Mouse (Mus musculus) left cerebral cortex, adult 2 months (tissue): ENCODE data around the gene Sh3rf1. TPM values are rescaled to one million over a fixed set of nuclear protein-coding genes. Genes with fewer than 3 reads are reported as not detected.

Experiments used
- DNase-seq, 2 experiments: peaks; one replicate each; pipeline ENCODE4 v3.0.0; 2021 to 2022; ENCODE audit warnings: low spot score in 2 of 2, mixed read lengths in 1 of 2; ENCODE audit errors: extremely low spot score in 1 of 2
- H3K27ac ChIP-seq: fragments of 200-600 bp; 2 replicates; pipeline ENCODE4 v1.8.1; 2022
- H3K4me3 ChIP-seq: fragments of 200-600 bp; 2 replicates; pipeline ENCODE4 v1.8.1; 2022
- CTCF ChIP-seq: fragments of 200-600 bp; IDR thresholded peaks from 2 replicates; pipeline ENCODE4 v1.8.1; 2022; ENCODE audit warnings: antibody characterized with exemption, mild to moderate bottlenecking, moderate library complexity
- intact Hi-C: fragments of 180-260 bp; cut with DNase I; formaldehyde crosslinking; loops from one replicate; pipeline ENCODE4 v1.15.1; 2025
- total RNA-seq, 2 experiments: library from RNA; stranded (reverse); gene quantifications; 2 replicates each; pipeline ENCODE4 v1.2.3; 2021

Gene Sh3rf1
- total RNA-seq, 2 experiments from 2014 or later, result 37.5 to 40.7 TPM

DNA sequence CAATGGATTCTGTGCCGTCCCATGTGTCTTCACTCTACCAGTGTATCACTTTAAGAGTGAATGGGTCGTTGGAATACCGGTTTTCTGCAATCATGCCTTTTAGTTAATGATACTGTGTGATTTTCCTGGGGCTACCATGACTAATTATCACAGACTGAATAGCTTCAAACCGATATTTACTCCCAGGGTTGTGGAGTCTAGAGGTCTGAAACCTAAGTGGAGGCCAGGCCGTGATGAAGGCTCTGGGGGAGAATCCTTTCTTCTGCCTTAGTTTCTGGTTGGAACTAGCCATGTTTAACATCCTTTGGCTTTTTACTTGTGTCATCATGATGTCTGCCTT is 78.3 kb downstream of the Sh3rf1 start:
- no peak overlapping the region for H3K4me3 ChIP-seq
- TF ChIP-seq CTCF, result no peak
- intact Hi-C loops, result no loop called here
- no peak for DNase-seq
- no peak overlapping the region for H3K27ac ChIP-seq

DNA sequence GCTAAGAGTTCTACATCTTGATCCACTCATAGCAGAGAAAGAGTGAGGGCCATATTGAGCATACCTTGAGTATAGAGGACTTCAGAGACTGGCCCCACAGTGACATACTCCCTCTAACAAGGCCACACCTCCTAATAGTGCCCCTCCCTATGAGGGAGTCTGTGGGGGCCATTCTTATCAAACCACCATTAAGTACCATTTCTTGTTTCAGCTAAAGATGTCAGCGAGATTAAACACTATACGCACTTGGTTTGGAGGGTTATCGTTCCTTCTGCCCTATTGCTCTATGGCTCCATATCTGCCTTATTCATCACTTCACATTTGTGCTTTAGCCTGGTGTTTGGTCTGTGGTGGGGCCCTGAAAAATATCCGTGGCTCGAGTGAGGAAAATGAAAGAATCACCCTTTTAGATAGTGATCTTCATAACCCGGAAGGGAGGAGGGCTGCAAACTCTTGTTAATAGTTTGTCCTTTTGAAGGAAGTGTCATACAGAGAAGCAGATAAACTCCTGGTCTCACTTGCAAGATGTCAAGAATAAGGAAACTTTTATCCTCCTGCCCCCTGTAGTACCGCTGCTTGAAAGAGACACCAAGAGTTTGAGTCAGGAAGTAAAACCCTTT is 81.9 kb downstream of the Sh3rf1 start:
- no peak for TF ChIP-seq CTCF
- no peak overlapping the region for H3K4me3 ChIP-seq
- DNase-seq, result no peak
- no peak overlapping the region; the same call in 1 of the 2 replicates for H3K27ac ChIP-seq
- intact Hi-C loops, result loop anchor here (5.0 kb wide), 3 partner anchors 47 to 83 kb away; partner anchors contain the start of gene Sh3rf1

DNA sequence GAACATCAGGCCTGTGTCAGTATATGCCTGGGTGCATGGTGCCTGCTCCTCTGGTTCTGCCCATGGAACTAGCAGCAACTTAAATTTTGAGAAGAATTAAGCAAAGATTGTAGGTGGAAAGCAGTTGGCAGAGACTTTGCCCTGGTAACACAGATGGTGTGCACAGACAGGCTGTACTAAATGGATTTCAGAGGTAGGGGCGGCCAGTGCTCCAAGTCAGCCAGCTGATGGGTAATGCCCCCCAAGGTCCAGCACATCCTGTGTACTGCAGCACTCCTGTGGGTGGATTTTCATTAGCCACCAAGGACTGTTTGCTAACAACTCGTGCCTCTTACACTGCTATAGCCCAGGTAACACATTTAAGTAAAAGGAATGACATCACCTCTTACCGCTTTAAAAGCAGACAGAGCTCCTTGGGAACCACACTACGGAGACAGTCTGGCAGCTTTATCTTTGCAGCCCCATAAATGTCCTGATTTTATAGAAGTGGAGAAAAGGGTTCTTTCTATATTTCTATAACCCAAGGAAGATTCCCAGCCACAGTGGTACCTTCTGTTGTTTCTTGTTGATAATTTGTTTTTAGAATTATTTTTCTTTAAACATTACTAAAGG is 82.9 kb downstream of the Sh3rf1 start:
- peak overlapping the region; percentile 68; the same call in 1 of the 2 replicates for H3K27ac ChIP-seq
- H3K4me3 ChIP-seq, result no peak overlapping the region
- DNase-seq, result peak; percentile 28 to 45
- no peak for TF ChIP-seq CTCF
- intact Hi-C loops, result loop anchor here (5.0 kb wide), 3 partner anchors 46 to 84 kb away; partner anchors contain the start of gene Sh3rf1

DNA sequence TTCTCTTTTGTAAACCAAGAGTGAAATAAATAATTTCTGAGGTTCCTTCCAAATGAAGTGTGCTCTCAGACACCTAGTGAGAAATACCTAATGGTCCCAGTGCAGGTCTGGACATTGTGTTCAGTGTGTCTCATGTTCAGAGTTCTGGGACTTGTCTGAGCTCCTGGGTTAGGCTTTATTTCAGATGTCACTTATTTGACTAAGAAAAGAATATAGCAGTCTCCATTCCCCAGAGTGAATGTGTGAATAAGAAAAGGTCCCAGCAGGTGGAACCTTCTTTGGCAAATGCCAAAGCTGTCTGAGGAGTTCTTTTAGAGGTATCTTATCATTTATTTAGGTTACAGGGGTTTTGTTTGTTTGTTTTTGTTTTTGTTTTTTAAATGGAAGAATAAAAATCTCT is 85.2 kb downstream of the Sh3rf1 start:
- no peak overlapping the region for H3K27ac ChIP-seq
- no peak for TF ChIP-seq CTCF
- DNase-seq, result no peak
- intact Hi-C loops, result loop anchor here (5.0 kb wide), 3 partner anchors 43 to 87 kb away; partner anchors contain the start of gene Sh3rf1
- H3K4me3 ChIP-seq, result no peak overlapping the region

DNA sequence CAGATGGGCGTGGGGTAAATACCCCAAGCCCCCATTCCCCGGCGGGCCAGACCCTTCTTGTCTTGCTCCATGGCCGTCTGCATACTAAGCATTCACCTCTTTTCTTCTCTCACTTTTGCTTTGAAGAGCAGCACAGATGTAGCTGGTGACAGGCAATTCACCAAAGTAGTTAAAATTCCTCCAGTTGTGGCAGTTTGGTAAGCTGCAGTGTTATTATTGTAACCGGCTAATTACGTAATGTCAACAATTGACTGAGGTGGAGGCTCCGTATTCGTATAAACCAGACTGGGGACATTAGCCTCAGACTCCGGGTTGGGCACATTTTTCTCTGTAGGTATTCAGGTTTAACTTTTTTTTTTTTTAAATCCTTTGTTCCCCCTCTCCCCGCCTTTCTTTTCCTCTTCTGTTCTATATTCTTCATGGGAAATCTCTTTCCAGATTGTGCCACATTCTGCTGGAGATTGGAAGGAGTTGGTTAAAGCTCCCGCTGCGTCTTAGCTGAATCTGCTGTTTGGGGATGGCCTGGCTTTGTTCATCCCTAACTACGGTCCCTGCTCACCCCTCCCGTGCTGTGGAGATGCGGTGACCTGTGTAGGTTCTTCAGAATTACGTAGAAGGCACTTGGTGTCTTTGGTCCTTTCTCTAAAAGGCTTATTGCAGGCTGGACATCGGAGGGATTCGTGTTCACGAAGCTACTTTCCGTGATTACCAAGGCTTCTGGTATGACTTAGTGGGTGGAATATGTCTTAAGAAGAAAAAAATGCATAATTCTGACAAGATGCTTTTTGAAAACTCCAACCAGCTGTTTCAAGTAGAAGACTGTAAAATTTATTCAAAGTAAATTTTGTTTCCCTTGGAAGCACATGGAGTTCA is 86.1 kb downstream of the Sh3rf1 start:
- peak overlapping the region; percentile 48; the same call in 1 of the 2 replicates for H3K27ac ChIP-seq
- no peak overlapping the region for H3K4me3 ChIP-seq
- intact Hi-C loops, result loop anchor here (5.0 kb wide), 3 partner anchors 43 to 87 kb away; partner anchors contain the start of gene Sh3rf1
- DNase-seq, result no peak
- no peak for TF ChIP-seq CTCF

DNA sequence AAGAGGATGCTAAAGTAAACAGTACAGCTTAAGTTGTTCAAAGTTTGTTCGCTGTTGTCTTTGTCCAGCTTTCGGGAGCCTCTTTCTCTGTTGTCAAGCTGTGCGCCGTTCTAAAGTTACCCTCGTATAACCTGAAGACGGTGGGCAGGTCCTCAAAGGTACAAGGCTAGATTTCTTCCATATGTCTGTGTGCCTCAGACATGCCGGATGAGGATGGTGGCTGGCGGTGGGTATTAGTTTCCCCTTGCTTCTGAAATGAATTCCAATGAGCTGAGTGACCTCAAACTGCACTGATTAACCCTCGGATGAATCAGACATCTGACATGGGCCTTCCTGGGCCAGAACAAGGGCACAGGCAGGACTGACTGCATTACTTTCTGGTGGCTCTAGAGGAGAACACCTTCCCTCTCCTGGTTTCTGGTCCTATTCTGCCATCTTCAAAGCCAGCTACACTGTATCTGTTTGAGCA is 86.8 kb downstream of the Sh3rf1 start:
- DNase-seq, result no peak
- Histone ChIP-seq H3K4me3 (no peak overlapping the region), H3K27ac (no peak overlapping the region; the same call in 1 of the 2 replicates)
- no peak for TF ChIP-seq CTCF
- intact Hi-C loops, result no loop called here

DNA sequence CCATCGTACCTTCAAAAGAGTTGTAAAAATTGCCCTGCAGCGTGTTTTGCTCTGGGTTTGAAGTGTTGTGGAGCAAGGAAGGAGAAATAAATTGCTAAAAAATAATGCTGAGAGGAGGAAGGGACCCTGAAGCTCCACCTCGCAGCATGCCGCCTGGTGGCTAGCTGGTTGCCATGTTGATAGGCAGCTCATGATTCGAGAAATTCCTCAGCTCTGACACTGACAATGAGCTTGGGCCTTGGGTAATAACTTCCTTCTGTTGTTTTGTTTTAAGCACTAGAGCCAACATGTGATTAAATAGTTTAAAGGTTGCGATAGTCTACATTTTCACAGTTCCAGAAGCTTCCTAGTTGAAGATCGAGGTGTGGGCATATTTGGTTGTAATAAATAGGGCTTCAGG is 89.3 kb downstream of the Sh3rf1 start:
- intact Hi-C loops, result no loop called here
- TF ChIP-seq CTCF, result no peak
- no peak overlapping the region for H3K4me3 ChIP-seq
- H3K27ac ChIP-seq, result no peak overlapping the region
- no peak for DNase-seq

DNA sequence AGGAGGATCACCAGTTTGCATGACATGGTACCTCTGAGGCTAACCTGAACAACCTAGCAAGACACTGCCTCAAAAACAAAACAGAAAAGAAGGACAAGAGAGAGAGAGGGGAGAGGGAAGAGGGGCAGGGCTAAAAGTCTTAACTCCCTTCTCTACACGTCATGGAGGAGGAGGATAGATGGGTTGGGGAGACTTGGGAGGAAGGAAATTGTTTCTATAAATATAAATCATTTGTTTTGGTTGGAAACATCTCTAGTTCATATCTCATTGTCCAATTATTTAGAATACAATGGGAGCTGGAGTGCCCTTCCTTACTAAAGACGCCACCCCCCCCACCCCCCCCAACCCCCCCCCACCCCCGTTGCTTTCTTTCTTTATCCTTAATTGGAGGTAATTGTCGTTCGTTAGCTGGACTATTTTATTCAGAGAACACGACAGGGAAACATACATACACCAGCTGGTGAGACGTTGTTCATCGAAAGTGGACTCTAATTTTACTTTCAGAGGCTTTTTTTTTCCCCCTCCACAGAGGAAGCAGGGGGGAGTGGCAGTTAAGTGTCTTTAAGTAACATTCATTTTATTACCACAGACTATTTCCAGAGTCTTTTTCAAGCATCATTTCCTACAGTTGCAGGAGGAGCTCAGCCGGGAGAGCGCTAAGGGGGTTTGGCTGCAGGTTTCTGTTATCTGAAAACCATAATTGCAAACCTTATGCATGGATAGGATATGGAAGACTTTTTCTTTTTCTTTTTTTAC is 92.5 kb downstream of the Sh3rf1 start:
- intact Hi-C loops, result no loop called here
- DNase-seq, result no peak
- Histone ChIP-seq H3K4me3 (no peak overlapping the region), H3K27ac (peak overlapping the region; percentile 64)
- no peak for TF ChIP-seq CTCF

DNA sequence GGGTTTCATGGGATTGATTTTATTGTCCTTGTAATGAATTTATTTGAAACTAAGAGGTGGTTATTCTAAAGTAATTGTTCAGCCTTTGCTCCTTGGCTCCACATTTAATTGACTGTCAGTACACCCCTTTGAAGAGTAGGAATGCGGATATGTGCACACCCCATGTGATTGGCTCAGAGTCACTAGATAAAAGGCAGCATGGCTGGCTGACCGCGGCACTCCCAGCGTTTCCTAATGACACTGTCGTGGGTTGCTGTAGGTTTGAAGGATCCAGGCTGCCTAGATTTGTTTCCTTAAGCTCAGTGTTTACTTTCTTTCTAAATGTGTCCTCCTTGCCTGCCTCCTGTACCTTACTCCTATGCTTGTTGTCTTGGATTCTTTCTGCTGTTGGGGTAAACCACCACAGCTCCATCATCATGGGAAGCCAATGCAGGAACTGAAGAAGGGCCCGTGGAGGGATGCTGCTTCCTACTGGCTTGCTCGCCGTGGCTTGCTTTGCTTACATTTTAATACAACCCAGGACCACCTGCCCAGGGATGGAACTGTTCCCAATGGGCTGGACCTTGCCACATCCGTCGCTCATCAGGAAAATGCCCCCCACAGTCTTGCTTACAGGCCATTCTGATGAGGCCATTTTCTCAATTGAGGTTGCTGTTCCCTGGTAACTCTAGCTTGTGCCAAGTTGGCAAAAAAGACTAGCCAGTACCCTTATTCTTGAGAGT is 93.3 kb downstream of the Sh3rf1 start:
- peak overlapping the region; percentile 64; the same call in 1 of the 2 replicates for H3K27ac ChIP-seq

DNA sequence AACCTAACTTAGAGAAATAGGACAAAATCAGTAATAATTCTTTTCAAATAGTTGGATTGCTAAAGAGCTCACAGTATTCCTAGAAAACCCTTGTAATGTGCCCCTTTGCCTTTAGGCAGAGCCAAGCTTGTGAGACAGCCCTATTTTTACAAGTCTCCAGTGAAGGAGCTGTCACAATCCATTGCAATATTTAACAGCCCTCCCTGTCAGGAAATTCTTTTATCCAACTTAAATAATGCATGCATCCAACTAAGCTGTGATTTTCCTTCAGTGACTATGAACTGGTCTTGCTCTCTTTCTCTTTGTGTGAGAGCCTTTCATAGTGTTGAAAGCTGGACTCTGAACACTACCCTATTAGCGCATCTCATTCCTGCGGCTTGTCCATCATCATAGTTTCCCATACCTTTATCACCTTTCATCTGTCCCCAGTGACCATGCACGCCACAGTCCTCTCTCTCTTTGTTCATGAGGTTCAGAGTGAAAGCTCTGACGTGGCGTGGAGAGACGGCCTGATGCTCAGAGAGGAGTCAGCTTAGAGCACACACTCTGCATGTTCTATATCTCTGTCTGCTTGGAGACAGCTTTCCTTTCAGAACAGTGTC is 94.0 kb downstream of the Sh3rf1 start:
- intact Hi-C loops, result no loop called here
- Histone ChIP-seq H3K4me3 (no peak overlapping the region), H3K27ac (no peak overlapping the region)
- TF ChIP-seq CTCF, result no peak
- DNase-seq, result no peak

More for the DNA sequence above, 93.3 kb downstream of the Sh3rf1 start:
- intact Hi-C loops, result no loop called here
- H3K4me3 ChIP-seq, result no peak overlapping the region
- TF ChIP-seq CTCF, result no peak
- no peak for DNase-seq
